Mouse (Mus musculus) kidney, embryonic 14.5 days (tissue): Measurements from ENCODE around the gene Gm498. TPM values are rescaled to one million over a fixed set of nuclear protein-coding genes. Genes with fewer than 3 reads are reported as not detected.

ENCODE experiments used
- ATAC-seq: fragments of 200-750 bp; cut with Nextera tagmentation; 2 replicates; pipeline ENCODE4 v1.8.0; 2017; ENCODE audit warnings: moderate number of reproducible peaks, mild to moderate bottlenecking, moderate TSS enrichment, moderate library complexity; ENCODE audit not compliant: low FRiP score, low TSS enrichment
- H3K27ac ChIP-seq: fragments of 300-500 bp; sonication (generic); 2 replicates; pipeline ENCODE4 v1.5.1; 2014; ENCODE audit warnings: low read depth, mild to moderate bottlenecking, low read length, moderate library complexity, mixed read lengths
- H3K27me3 ChIP-seq: fragments of 300-500 bp; sonication (generic); 2 replicates; pipeline ENCODE4 v1.6.1; 2014; ENCODE audit warnings: mild to moderate bottlenecking, low read length; ENCODE audit not compliant: control insufficient read depth, insufficient read depth
- H3K36me3 ChIP-seq: fragments of 300-500 bp; sonication (generic); 2 replicates; pipeline ENCODE4 v1.6.1; 2014; ENCODE audit warnings: low read length, mixed read lengths; ENCODE audit not compliant: control insufficient read depth, insufficient read depth
- H3K4me1 ChIP-seq: fragments of 300-500 bp; sonication (generic); 2 replicates; pipeline ENCODE4 v1.6.1; 2014; ENCODE audit warnings: low read length, mixed read lengths; ENCODE audit not compliant: control insufficient read depth, insufficient read depth
- H3K4me2 ChIP-seq: fragments of 300-500 bp; sonication (generic); replicated peaks from 2 replicates; pipeline ENCODE4 v1.6.1; 2014; ENCODE audit warnings: low read depth, mild to moderate bottlenecking, low read length
- H3K4me3 ChIP-seq: fragments of 300-500 bp; sonication (generic); 2 replicates; pipeline ENCODE4 v1.5.1; 2014; ENCODE audit warnings: mild to moderate bottlenecking, low read length
- H3K9ac ChIP-seq: fragments of 300-500 bp; sonication (generic); 2 replicates; pipeline ENCODE4 v1.6.1; 2014; ENCODE audit warnings: low read depth, mild to moderate bottlenecking, low read length, moderate library complexity
- H3K9me3 ChIP-seq: fragments of 300-500 bp; sonication (generic); 2 replicates; pipeline ENCODE4 v1.6.1; 2016; ENCODE audit warnings: low read length; ENCODE audit not compliant: control insufficient read depth
- WGBS: fragments of 180-500 bp; shearing (Covaris S2); extraction: QIAGEN DNeasy Blood & Tissue Kit; methylation state at CpG from one replicate; pipeline ENCODE4 v1.1.7; 2014; 5-methylcytosine and 5-hydroxymethylcytosine counted together
- microRNA-seq: library from miRNA; unstranded; fragments of <30 nt; microRNA quantifications from one replicate; pipeline ENCODE4, GENCODE M21; 2016
- polyA plus RNA-seq: library from polyadenylated mRNA; unstranded; fragments of >200 nt; fragmentation: Nextera tagmentation; extraction: Ambion mirVana; gene quantifications from 2 replicates; pipeline ENCODE4 v1.2.1, GENCODE M21; 2014

Gm498 gene
- polyA plus RNA-seq, 1 experiment from 2014 or later: not detected

DNA sequence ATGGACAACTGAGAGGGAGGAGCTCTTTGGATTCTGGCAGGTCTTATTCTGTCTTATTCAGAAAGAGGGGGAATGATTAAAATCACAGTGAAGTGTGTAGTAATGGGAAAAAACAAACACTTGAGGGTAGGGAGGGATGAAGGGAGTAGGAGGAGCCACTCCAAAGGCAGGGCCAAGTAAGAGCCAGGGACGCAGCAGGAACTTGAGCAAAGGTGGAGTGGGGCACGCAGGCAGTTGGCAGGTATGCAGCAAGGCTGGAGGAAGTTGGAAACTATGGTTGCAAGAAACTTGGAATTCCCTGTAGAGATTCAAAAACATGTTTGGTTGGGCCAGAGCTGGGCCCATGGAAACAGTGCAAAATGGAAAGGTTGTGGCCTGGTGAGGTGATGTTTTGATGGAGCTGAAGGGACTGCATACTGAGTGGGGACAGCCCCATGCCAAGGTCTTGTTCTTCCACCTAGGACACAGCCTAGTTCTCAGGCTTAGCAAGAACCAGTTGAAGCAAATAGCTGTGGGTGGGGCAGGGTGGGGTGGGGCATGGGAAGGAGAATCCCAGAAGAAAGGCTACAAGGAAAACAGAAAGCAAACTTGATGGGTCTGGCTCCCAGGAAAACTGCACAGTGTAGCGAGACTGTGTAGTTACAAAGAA is 52.5 kb downstream of the Gm498 start:
- no peak overlapping the region for H3K27ac ChIP-seq
- H3K4me2 ChIP-seq: no peak overlapping the region
- H3K27me3 ChIP-seq: no peaks in the 10 kb centered on the region
- no peak overlapping the region for H3K4me3 ChIP-seq
- WGBS: 69% methylated on average over 3 of the region's 3 CpGs
- H3K4me1 ChIP-seq: peaks cover 5% of the 10 kb centered on the region; the same call in 1 of the 2 replicates
- H3K36me3 ChIP-seq: no peaks in the 10 kb centered on the region
- H3K9ac ChIP-seq: no peak overlapping the region
- H3K9me3 ChIP-seq: peaks cover 3% of the 10 kb centered on the region; the same call in 1 of the 2 replicates
- ATAC-seq: no peak

DNA sequence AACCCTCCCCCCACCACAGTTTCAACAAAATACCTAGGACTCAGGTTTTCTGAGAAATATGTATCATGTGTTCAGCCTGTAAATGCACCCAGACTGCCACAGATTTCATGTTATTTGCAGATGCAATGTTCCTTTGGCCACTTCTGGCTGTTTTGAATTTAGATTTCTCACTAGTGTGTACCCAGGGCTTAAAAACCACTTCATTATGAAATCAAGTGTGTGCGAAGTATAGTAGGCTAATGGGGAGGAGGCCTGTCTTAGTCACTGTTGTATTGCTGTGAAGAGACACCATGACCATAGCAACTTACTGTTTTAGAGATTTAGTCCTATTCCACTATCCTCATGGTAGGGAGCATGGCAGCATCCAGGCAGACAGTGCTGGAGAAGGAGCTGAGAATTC is 63.3 kb downstream of the Gm498 start:
- no peaks in the 10 kb centered on the region for H3K36me3 ChIP-seq
- no peak overlapping the region for H3K4me2 ChIP-seq
- H3K4me1 ChIP-seq: 0 out of 2 replicates have a peak, but pooled peaks cover 2% of the 10 kb centered on the region
- no peak overlapping the region for H3K4me3 ChIP-seq
- no peak overlapping the region for H3K27ac ChIP-seq
- H3K27me3 ChIP-seq: no peaks in the 10 kb centered on the region
- H3K9me3 ChIP-seq: no peaks in the 10 kb centered on the region
- 97% methylated on average over 1 of the region's 1 CpGs for WGBS
- H3K9ac ChIP-seq: no peak overlapping the region
- ATAC-seq: no peak

DNA sequence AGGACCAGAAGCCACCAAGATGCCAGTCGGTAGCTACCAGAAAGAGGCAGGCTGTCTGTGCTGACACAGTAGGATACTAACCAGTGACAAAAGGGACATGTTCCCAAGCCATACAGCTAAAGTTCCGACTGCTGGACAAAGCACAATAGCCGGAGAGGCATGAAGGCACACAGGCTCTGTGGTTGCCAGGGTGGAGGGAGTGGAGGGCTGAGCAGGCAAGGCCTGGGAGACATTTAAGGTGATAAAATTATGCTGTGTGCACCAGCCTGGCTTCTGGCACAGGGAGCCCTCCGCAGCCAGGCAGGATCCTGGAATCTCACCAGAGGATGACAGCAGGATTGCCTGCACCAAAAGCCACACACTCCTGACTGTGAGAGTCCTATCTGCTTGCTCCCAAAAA is 72.0 kb downstream of the Gm498 start:
- no peaks in the 10 kb centered on the region for H3K36me3 ChIP-seq
- H3K9me3 ChIP-seq: no peaks in the 10 kb centered on the region
- no peak for ATAC-seq
- H3K27ac ChIP-seq: no peak overlapping the region
- H3K4me1 ChIP-seq: no peaks in the 10 kb centered on the region
- no peak overlapping the region for H3K9ac ChIP-seq
- no peak overlapping the region for H3K4me3 ChIP-seq
- H3K4me2 ChIP-seq: no peak overlapping the region
- 74% methylated on average over 4 of the region's 4 CpGs for WGBS
- no peaks in the 10 kb centered on the region for H3K27me3 ChIP-seq

DNA sequence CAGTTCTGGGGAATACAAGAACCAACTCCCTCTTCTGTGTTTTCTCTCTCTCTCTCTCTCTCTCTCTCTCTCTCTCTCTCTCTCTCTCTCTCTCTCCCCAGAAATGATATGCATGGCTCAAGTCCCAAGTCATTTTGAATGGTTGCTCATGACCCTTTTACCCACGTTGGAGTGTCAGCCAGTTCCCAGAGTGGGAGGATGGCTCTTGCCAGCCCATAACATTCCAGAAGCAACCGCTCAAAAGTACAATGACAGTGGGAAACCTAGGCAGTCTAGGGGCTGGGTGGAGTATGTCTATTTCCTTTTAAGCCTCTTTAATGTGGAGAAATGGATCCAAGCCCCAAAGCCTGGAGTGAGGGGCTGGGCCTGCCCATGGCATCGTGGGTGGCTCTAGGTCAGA is 72.8 kb downstream of the Gm498 start:
- ATAC-seq: no peak
- WGBS: 74% methylated on average over 3 of the region's 3 CpGs
- no peak overlapping the region for H3K4me3 ChIP-seq

DNA sequence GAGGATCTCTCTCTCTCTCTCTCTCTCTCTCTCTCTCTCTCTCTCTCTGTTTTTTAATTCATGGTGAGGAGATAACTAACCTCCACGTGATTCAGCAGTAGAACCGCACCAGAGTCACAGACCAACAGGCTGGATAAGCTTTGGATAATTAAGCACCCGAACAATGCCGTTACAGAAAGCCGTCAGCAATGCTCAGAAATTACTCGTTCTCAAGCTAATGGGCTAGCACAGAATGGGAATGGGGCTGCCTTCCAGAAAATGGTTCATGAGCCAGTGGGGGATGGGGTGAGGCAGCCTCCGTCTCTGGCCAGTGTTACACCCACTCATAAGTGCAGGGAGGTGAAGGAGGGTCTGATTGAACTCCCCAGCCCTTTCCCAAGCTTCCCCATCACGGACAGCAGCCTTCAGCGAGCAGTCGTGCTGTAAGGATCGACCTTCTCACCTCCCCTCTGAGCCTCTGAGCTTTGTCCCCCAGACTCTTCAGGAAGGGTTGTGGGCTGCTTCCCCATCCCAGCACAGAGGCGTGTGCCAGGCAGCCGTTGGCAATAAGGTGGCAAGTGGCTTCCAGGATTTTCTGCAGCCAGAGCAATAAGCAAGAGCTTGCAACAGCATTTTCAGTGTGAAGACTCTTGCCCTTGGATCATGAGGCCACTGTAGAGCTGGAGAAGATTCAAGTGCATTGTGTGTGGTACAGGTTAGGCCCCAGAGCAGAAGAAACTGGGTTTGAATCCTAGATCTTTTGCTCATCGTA is 76.5 kb downstream of the Gm498 start:
- no peak for ATAC-seq
- Histone ChIP-seq H3K27me3 (no peaks in the 10 kb centered on the region), H3K4me2 (no peak overlapping the region), H3K9ac (no peak overlapping the region), H3K4me3 (no peak overlapping the region), H3K27ac (no peak overlapping the region), H3K4me1 (no peaks in the 10 kb centered on the region), H3K9me3 (no peaks in the 10 kb centered on the region), H3K36me3 (no peaks in the 10 kb centered on the region)
- WGBS: 65% methylated on average over 14 of the region's 14 CpGs

More for the DNA sequence above, 72.8 kb downstream of the Gm498 start:
- Histone ChIP-seq H3K27ac (no peak overlapping the region), H3K27me3 (no peaks in the 10 kb centered on the region), H3K4me1 (no peaks in the 10 kb centered on the region), H3K4me2 (no peak overlapping the region), H3K9me3 (no peaks in the 10 kb centered on the region), H3K9ac (no peak overlapping the region), H3K36me3 (no peaks in the 10 kb centered on the region)

DNA sequence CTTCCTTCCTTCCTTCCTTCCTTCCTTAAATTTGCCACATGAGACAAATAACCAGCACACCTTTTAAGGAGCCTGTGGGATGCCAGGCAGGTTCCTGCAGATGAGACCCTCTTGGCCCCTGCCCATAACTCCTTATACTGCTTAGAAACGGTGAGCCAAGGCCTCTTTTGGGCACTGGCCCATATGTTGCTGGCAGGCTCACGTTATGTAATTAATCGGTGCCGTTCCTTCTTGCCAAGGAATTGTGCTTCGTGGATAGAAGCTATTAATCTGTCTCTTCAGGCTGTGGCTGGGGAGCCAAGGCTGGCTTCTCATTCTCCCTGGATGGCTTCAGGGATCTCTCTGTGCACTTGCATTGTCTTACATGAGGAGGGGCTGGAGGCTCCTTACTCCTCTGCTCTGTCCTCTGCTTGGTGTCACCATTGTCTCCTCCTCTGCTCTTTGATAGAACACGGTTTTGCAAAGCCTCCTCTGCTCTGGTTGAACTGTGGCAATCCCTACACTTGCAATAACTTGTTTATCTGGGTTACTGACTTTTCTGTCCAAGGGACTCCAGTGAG is 77.9 kb downstream of the Gm498 start:
- Histone ChIP-seq H3K4me2 (no peak overlapping the region), H3K9ac (no peak overlapping the region), H3K27ac (no peak overlapping the region)

More for the DNA sequence above, 77.9 kb downstream of the Gm498 start:
- no peak for ATAC-seq
- no peak overlapping the region for H3K4me3 ChIP-seq
- H3K9me3 ChIP-seq: no peaks in the 10 kb centered on the region
- H3K4me1 ChIP-seq: no peaks in the 10 kb centered on the region
- H3K27me3 ChIP-seq: no peaks in the 10 kb centered on the region
- H3K36me3 ChIP-seq: no peaks in the 10 kb centered on the region
- WGBS: 57% methylated on average over 6 of the region's 6 CpGs

Small RNA genes within 50 kb of the gene (microRNA-seq; reads per million reads assigned to microRNA genes)
- not detected for gene Mir6404

Other genes with a start within 250 kb of the Gm498 start
- 0.37 and 0.69 TPM in 2 replicates for gene Tnfrsf26, start 238.1 kb upstream of the Gm498 start, polyA plus RNA-seq
- gene Tnfrsf22, start 217.2 kb upstream of the Gm498 start, polyA plus RNA-seq: 15.1 and 15.7 TPM in 2 replicates
- 0.84 and 1.7 TPM in 2 replicates for gene Tnfrsf23, start 181.0 kb upstream of the Gm498 start, polyA plus RNA-seq
- 18.7 and 30.7 TPM in 2 replicates for gene Osbpl5, start 109.9 kb upstream of the Gm498 start, polyA plus RNA-seq
- gene Mrgprg, start 99.8 kb upstream of the Gm498 start, polyA plus RNA-seq: not detected in 2 replicates
- gene Mrgpre, start 82.3 kb upstream of the Gm498 start, polyA plus RNA-seq: 0.86 and 1.8 TPM in 2 replicates
- 5.2 and 9.6 TPM in 2 replicates for gene Nadsyn1, start 44.0 kb upstream of the Gm498 start, polyA plus RNA-seq
- gene Dhcr7, start 43.7 kb upstream of the Gm498 start, polyA plus RNA-seq: 25.5 and 42.5 TPM in 2 replicates
- gene Shank2, start 135.1 kb downstream of the Gm498 start, polyA plus RNA-seq: 2.6 and 3.3 TPM in 2 replicates